Mouse (Mus musculus) brain, adult 2 months (tissue): ENCODE results near the gene Ttc28.

Experiments used
- DNase-seq: peaks from one replicate; pipeline ENCODE4 v3.0.0; 2011; ENCODE audit warnings: low read depth, low spot score

Gene Ttc28

GRCm38 (mm10) chr5:111161146-111161930 lies 281.7 kb downstream of the Ttc28 start:
- no peak for DNase-seq

GRCm38 (mm10) chr5:111162857-111163256 lies 283.3 kb downstream of the Ttc28 start:
- no peak for DNase-seq

- no peak for DNase-seq
Observed at GRCm38 (mm10) chr5:111163377-111163776, 283.8 kb downstream of the Ttc28 start.

- no peak for DNase-seq
Observed at GRCm38 (mm10) chr5:111164348-111164920, 284.8 kb downstream of the Ttc28 start.

- DNase-seq = no peak
Observed at GRCm38 (mm10) chr5:111170383-111170782, 290.8 kb downstream of the Ttc28 start.

GRCm38 (mm10) chr5:111175410-111175809 lies 295.8 kb downstream of the Ttc28 start:
- DNase-seq = no peak

- DNase-seq = no peak
Observed at GRCm38 (mm10) chr5:111175842-111176241, 296.2 kb downstream of the Ttc28 start.

GRCm38 (mm10) chr5:111176441-111176840 lies 296.8 kb downstream of the Ttc28 start:
- DNase-seq = no peak

- DNase-seq = no peak
Observed at GRCm38 (mm10) chr5:111178324-111179076, 298.9 kb downstream of the Ttc28 start.

- peak; percentile 79 for DNase-seq
Observed at GRCm38 (mm10) chr5:111179651-111180050, 300.0 kb downstream of the Ttc28 start.

- no peak for DNase-seq
Observed at GRCm38 (mm10) chr5:111180091-111181053, 300.8 kb downstream of the Ttc28 start.

- no peak for DNase-seq
Observed at GRCm38 (mm10) chr5:111181204-111181912, 301.8 kb downstream of the Ttc28 start.

- DNase-seq = no peak
Observed at GRCm38 (mm10) chr5:111186600-111186999, 307.0 kb downstream of the Ttc28 start.

GRCm38 (mm10) chr5:111191972-111192371 lies 312.4 kb downstream of the Ttc28 start:
- no peak for DNase-seq

- DNase-seq = no peak
Observed at GRCm38 (mm10) chr5:111194829-111195228, 315.2 kb downstream of the Ttc28 start.

- peak; percentile 74 for DNase-seq
Observed at GRCm38 (mm10) chr5:111195488-111196485, 316.2 kb downstream of the Ttc28 start.

- DNase-seq = peak; percentile 44
Observed at GRCm38 (mm10) chr5:111197727-111198126, 318.1 kb downstream of the Ttc28 start.

- peak; percentile 35 for DNase-seq
Observed at GRCm38 (mm10) chr5:111200167-111200840, 320.7 kb downstream of the Ttc28 start.
